Mouse (Mus musculus) neural tube, embryonic 10.5 days (tissue): ENCODE results near the gene Gm43720.

ENCODE experiments used
- DNase-seq: peaks from one replicate; pipeline ENCODE4 v3.0.0-alpha.2; 2017; ENCODE audit warnings: low spot score; ENCODE audit errors: extremely low spot score

Gene Gm43720

GRCm38 (mm10) chr5:138262582-138263240 is 17.0 kb downstream of the Gm43720 start:
- DNase-seq = no peak

GRCm38 (mm10) chr5:138262001-138262400 is 17.8 kb downstream of the Gm43720 start:
- no peak for DNase-seq

GRCm38 (mm10) chr5:138260834-138261233 is 18.9 kb downstream of the Gm43720 start:
- DNase-seq = no peak

- DNase-seq = no peak
Measured at GRCm38 (mm10) chr5:138260051-138260450, 19.7 kb downstream of the Gm43720 start.

- DNase-seq = no peak
Measured at GRCm38 (mm10) chr5:138258993-138259392, 20.8 kb downstream of the Gm43720 start.

DNA sequence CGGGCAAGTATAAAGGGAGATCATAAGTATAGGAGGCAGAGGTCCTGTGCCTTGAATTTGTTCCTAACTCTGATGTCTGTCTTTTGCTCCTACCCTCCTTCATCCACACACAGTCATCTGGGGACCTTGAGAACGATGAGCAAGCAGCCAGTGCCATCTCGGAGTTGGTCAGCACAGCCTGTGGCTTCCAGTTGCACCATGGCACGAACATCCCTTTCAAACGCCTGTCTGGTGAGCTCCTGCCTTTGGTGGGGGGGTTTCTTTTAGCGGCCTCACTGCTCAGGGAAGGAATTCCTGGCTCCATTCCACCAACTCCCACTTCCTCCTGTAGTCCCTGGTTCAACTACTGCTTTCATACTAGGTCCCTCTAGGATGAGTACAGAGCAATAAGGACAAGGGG is 21.2 kb downstream of the Gm43720 start:
- DNase-seq = no peak

DNA sequence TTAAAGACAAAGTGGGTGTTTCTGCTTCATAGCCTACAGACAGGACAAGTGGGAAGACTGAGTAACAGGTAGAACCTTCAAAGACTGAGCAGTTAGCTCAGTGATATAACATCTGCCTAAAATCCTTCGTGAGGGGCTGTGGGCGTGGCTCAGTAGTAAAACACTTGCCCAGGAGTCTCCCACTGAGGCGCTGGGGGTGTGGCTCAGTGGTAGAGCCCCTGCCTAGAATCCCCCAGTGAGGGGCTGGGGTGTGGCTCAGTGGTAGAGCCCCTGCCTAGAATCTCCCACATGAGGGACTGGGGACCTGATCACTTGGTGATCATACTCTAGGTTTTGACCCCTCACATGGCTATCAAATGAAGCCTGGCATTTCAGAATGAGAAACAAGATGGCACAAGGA is 21.7 kb downstream of the Gm43720 start:
- no peak for DNase-seq

DNA sequence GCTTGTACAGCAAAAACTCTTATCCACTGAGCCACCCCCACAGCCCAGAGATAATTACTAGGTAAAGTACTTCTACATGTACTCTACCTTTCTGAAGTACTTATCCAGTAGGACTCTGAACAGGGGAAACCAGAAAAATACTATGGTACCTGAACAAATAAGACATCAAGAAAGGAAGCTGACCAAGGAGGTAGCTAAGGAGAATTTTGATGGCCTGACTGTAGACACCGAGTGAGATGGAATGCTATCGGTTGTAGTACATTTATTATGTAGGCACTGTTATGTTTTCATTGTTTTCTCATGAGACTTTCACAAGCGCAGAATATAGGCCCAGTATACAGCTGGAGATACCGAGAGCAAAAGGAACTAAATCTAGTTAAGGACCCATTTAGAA is 22.2 kb downstream of the Gm43720 start:
- DNase-seq = no peak

GRCm38 (mm10) chr5:138256966-138257584 is 22.7 kb downstream of the Gm43720 start:
- DNase-seq = no peak

- DNase-seq = no peak
Measured at GRCm38 (mm10) chr5:138256094-138256467, 23.7 kb downstream of the Gm43720 start.

DNA sequence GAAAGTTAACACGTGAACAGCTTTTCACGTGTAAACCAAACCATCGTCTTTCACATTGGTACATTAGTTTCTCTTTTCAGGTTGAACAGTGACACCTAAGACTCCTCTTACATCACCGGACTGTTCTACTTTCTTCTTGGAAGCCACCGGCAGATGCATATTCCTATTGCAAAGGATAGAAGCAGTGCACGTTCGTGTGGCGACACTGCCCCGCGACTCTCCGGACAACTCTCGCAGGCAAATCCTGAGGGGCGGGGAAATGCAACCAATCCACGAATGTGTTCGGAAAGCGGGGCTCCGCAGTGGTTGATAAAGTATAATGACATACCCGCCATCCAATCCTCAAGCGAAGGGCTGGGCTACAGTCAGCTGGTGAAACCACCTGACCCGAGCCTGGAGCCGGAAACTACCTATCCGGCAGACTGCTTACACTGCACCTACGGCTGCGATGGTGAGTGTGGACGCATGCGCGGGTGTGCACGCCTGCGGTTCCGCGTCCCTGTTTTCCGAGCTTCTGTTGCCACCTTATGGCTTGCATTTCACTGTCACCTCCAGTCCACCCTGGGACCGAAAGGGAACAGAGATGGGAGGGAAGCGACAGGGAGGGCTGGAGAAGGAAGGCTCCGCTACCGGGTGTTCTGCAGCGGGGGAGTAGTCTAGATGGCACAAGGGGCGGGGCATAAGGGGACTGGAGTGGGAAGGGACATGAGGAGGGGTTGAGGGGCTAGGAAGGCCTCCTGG is 24.2 kb downstream of the Gm43720 start, which contains the start of gene Lamtor4:
Lamtor4 (plus strand) TSS at position 130 of the 741 bp plus-strand sequence.
- peak; percentile 86 for DNase-seq

GRCm38 (mm10) chr5:138253061-138253460 is 26.7 kb downstream of the Gm43720 start:
- DNase-seq = no peak

DNA sequence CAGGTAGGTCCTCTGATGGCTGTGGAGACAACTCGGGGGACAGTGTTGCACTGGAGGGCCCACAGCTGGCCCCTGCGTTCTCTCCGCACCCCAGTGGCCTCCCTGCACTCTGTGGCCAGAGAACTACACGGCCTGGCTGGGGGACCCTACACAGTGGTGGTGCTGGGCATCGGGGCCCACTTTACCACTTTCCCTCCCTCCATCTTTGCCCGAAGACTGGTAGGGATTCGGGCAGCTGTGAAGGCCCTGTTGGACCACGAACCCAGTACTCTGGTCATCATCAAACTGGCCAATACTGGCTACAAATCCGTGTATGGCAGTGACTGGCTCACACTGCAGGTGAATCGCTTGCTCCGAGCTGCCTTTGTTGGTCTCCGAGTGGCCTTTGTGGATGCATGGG is 28.6 kb downstream of the Gm43720 start:
- no peak for DNase-seq

DNA sequence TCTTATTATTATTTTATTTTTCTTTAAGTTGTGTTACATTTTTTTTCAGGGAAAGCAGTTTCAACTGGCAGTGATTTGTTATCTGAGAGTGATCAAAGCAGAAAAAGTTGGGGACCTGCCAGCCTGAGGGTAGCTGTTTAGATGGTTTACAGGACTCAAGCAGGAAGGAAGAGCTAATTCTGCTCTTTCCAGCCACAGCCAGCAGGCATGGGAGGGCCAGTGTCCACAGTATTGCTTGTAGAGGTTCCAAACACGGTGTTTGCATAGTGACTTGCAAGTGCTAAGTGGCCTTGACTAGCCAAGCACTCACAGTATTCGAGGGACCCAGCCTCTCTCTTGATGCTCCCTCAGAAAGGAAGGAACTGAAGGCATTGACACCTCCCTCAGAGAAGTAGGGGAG is 38.2 kb downstream of the Gm43720 start:
- no peak for DNase-seq

DNA sequence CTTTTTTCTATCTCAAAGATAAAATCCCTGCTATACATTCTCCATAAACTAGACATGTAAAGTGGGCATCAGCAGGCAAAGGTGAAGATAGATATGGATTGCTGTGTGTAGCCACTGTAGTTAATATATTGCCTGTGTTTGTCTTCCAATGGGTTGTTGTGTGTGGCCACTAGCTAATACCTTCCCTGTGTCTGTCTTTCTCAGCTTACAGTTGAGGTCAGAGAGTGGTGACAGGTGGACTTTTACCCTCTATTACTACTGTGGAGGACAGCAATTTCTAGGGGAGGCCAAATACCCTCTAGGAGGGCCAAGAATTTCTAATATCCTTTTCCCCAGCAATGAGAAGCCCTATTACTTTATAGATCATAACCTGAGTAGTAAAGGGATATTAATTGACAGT is 45.5 kb downstream of the Gm43720 start:
- no peak for DNase-seq

- DNase-seq = no peak
Measured at GRCm38 (mm10) chr5:138233778-138234177, 46.0 kb downstream of the Gm43720 start.

DNA sequence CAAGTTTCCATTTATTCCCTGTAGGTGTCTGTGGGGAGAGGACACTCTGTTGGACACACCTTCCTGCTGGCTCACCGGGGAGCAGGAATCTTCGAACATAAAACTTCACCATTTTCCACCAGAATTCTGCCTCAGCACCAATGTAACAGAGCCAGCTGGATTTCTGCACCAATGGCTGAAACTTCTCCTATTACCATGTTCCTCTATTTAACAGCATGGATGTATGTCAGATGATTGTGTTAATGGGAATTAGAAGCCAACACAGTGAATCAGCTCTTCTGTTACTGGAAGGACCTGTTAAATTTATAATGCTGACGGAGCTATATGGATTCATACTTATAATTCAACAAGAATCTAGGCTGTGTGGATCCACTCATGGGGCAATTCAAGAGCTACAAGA is 50.2 kb downstream of the Gm43720 start:
- no peak for DNase-seq

DNA sequence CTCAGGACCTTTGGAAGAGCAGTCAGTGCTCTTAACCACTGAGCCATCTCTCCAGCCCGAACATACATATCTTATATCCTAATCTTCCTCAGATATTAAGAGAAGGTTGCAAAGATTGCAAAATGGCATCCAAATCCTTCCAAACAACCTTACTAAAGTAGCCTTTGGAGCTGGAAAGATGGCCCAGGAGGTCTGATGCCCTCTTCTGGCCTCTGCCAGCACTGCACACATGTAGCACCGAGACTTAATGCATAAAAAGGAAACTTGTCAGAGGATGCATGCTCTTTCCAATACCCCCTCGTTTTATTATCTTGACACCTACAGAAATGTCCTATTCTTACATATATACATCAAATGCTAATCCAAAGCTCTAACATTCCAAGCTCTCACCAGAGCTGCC is 51.7 kb downstream of the Gm43720 start:
- DNase-seq = no peak

DNA sequence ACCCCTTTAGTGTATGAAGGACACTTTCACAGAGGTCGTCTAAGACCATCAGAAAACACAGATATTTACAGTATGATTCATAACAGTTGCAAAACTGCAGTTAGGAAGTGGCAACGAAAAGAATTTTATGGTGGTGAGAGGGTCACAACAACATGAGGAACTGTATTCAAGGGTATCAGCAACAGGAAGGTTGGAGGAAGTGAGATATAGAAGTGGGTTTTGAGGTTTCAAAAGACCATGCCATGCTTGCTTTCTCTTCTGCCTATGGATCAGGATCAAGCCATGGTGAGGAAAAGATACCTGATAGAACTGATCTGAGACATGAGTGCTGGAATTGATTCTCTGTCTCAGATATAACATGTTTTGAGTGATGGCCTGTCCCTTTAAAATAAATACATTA is 52.4 kb downstream of the Gm43720 start:
- no peak for DNase-seq

- no peak for DNase-seq
Measured at GRCm38 (mm10) chr5:138226491-138226890, 53.3 kb downstream of the Gm43720 start.

- no peak for DNase-seq
Measured at GRCm38 (mm10) chr5:138225700-138226099, 54.1 kb downstream of the Gm43720 start, which contains the start of gene Nxpe5. Gene Nxpe5, plus strand, starts transcription at chr5:138225898.

- DNase-seq = no peak
Measured at GRCm38 (mm10) chr5:138223287-138223686, 56.5 kb downstream of the Gm43720 start.
